Mouse (Mus musculus) 3134 (cell line): ENCODE measurements around the gene Rhobtb3.

ENCODE experiments used
- DNase-seq: peaks from one replicate; pipeline ENCODE4 v3.0.0-alpha.2; 2011; ENCODE audit warnings: low spot score; ENCODE audit not compliant: insufficient read length; ENCODE audit errors: extremely low read depth

Gene Rhobtb3

GRCm38 (mm10) chr13:75943189-75944043 lies at the start of gene Rhobtb3:
TSS of gene Rhobtb3 (minus strand) at chr13:75943925.
- DNase-seq: peak; percentile 90

- DNase-seq: no peak
These were observed 48.7 kb upstream of the Rhobtb3 start for GRCm38 (mm10) chr13:75992169-75993028.

- DNase-seq: no peak
These were observed 44.4 kb upstream of the Rhobtb3 start for GRCm38 (mm10) chr13:75988096-75988495.

GRCm38 (mm10) chr13:75981901-75982300 lies 38.2 kb upstream of the Rhobtb3 start:
- DNase-seq: no peak

- DNase-seq: no peak
These were observed 32.9 kb upstream of the Rhobtb3 start for GRCm38 (mm10) chr13:75976649-75977048.

- no peak for DNase-seq
These were observed 32.5 kb upstream of the Rhobtb3 start for GRCm38 (mm10) chr13:75976218-75976617.

- no peak for DNase-seq
These were observed 31.9 kb upstream of the Rhobtb3 start for GRCm38 (mm10) chr13:75975629-75976028.

GRCm38 (mm10) chr13:75974481-75974880 lies 30.8 kb upstream of the Rhobtb3 start:
- DNase-seq: no peak

GRCm38 (mm10) chr13:75966850-75967249 lies 23.1 kb upstream of the Rhobtb3 start, which contains the start of gene Spata9:
TSS of gene Spata9 (plus strand) at chr13:75967150.
- no peak for DNase-seq

- DNase-seq: no peak
These were observed 11.8 kb upstream of the Rhobtb3 start for GRCm38 (mm10) chr13:75955357-75955992.

GRCm38 (mm10) chr13:75950295-75950694 lies 6.6 kb upstream of the Rhobtb3 start:
- no peak for DNase-seq

GRCm38 (mm10) chr13:75944044-75944820 lies 507 bp upstream of the Rhobtb3 start:
- no peak for DNase-seq

- DNase-seq: no peak
These were observed 994 bp downstream of the Rhobtb3 start for GRCm38 (mm10) chr13:75942731-75943130.

GRCm38 (mm10) chr13:75941518-75942295 lies 2.0 kb downstream of the Rhobtb3 start:
- DNase-seq: no peak

- no peak for DNase-seq
These were observed 2.8 kb downstream of the Rhobtb3 start for GRCm38 (mm10) chr13:75940791-75941517.

- no peak for DNase-seq
These were observed 4.9 kb downstream of the Rhobtb3 start for GRCm38 (mm10) chr13:75938866-75939265.

- no peak for DNase-seq
These were observed 10.4 kb downstream of the Rhobtb3 start for GRCm38 (mm10) chr13:75933287-75933686.

GRCm38 (mm10) chr13:75931073-75931472 lies 12.7 kb downstream of the Rhobtb3 start:
- no peak for DNase-seq

- DNase-seq: no peak
These were observed 13.1 kb downstream of the Rhobtb3 start for GRCm38 (mm10) chr13:75930660-75931059.
